Mouse (Mus musculus) liver, postnatal 0 days (tissue): ENCODE results near the gene Thada. TPM values are rescaled to one million over a fixed set of nuclear protein-coding genes. Genes with fewer than 3 reads are reported as not detected.

Experiments
- ATAC-seq: fragments of 200-750 bp; cut with Nextera tagmentation; 2 replicates; pipeline ENCODE4 v1.8.0; 2017; ENCODE audit warnings: mild to moderate bottlenecking, moderate library complexity
- DNase-seq: peaks from one replicate; pipeline ENCODE4 v3.0.0-alpha.2; 2016
- H3K27ac ChIP-seq: fragments of 300-500 bp; sonication (generic); 2 replicates; pipeline ENCODE4 v1.5.1; 2014; ENCODE audit warnings: antibody characterized with exemption, moderate library complexity, mild to moderate bottlenecking, low read depth
- H3K27me3 ChIP-seq: fragments of 300-500 bp; sonication (generic); 2 replicates; pipeline ENCODE4 v1.6.1; 2014; ENCODE audit warnings: low read length, control low read depth, mixed read lengths; ENCODE audit not compliant: insufficient read depth
- H3K36me3 ChIP-seq: fragments of 300-500 bp; sonication (generic); replicated peaks from 2 replicates; pipeline ENCODE4 v1.6.1; 2014; ENCODE audit warnings: mild to moderate bottlenecking, control low read depth, low read length, moderate library complexity, mixed read lengths; ENCODE audit not compliant: insufficient read depth
- H3K4me1 ChIP-seq: fragments of 300-500 bp; sonication (generic); 2 replicates; pipeline ENCODE4 v1.6.1; 2014; ENCODE audit warnings: antibody characterized with exemption, mild to moderate bottlenecking, control low read depth; ENCODE audit not compliant: insufficient read depth
- H3K4me2 ChIP-seq: fragments of 300-500 bp; sonication (generic); 2 replicates; pipeline ENCODE4 v1.6.1; 2014; ENCODE audit warnings: low read depth, mild to moderate bottlenecking, low read length, moderate library complexity, mixed read lengths
- H3K4me3 ChIP-seq: fragments of 300-500 bp; sonication (generic); 2 replicates; pipeline ENCODE4 v1.5.1; 2014; ENCODE audit warnings: low read depth, low read length
- H3K9ac ChIP-seq: fragments of 300-500 bp; sonication (generic); replicated peaks from 2 replicates; pipeline ENCODE4 v1.6.1; 2014; ENCODE audit warnings: mild to moderate bottlenecking, moderate library complexity
- H3K9me3 ChIP-seq: fragments of 300-500 bp; sonication (generic); 2 replicates; pipeline ENCODE4 v1.6.1; 2016; ENCODE audit warnings: mild to moderate bottlenecking, control low read depth, low read length, mixed read lengths
- CTCF ChIP-seq: sonication (generic); IDR thresholded peaks from 2 replicates; pipeline ENCODE4 v1.5.1; 2016; ENCODE audit warnings: antibody characterized with exemption, low read depth
- EP300 ChIP-seq: IDR thresholded peaks from 2 replicates; pipeline ENCODE4 v1.6.1; 2016; ENCODE audit warnings: antibody characterized with exemption, low read depth, mild to moderate bottlenecking
- WGBS: fragments of 180-500 bp; shearing (Covaris S2); extraction: QIAGEN DNeasy Blood & Tissue Kit; methylation state at CpG from one replicate; pipeline ENCODE4 v1.1.7; 2014; ENCODE audit not compliant: insufficient replicate concordance; 5-methylcytosine and 5-hydroxymethylcytosine counted together
- polyA plus RNA-seq: library from polyadenylated mRNA; unstranded; fragments of >200 nt; fragmentation: Nextera tagmentation; extraction: Ambion mirVana; gene quantifications from 2 replicates; pipeline ENCODE4 v1.2.1, GENCODE M21; 2015

Thada gene
- polyA plus RNA-seq, 1 experiment from 2014 or later: 1.2 TPM

DNA sequence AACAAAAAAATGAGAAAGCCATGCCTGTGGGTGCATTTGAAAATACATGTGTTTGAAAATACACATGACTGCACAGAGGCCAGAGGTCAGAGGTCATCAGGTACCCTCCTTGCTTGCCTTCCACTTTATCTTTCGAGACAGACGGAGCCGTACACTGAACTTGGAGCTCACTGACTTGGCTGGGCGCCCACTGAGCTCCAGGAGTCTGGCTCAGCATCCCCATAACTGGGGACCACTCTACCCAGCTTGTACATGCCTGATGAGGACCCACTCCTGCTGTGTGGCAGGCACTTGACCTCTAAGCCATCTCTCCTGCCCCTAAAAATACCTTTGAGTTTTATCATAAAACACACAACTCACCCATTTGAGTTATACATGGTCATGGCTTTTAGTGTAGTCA is 43.2 kb upstream of the Thada start:
- Histone ChIP-seq H3K9ac (no peak overlapping the region), H3K4me1 (0 out of 2 replicates have a peak, but pooled peaks cover 2% of the 10 kb centered on the region), H3K27ac (no peak overlapping the region), H3K36me3 (no peaks in the 10 kb centered on the region), H3K4me2 (no peak overlapping the region), H3K9me3 (no peaks in the 10 kb centered on the region), H3K27me3 (peaks cover 19% of the 10 kb centered on the region), H3K4me3 (no peak overlapping the region)
- ATAC-seq (no peak), DNase-seq (no peak)
- WGBS: 45% methylated on average over 4 of the region's 4 CpGs
- no peak for TF ChIP-seq CTCF
- no peak for TF ChIP-seq EP300

DNA sequence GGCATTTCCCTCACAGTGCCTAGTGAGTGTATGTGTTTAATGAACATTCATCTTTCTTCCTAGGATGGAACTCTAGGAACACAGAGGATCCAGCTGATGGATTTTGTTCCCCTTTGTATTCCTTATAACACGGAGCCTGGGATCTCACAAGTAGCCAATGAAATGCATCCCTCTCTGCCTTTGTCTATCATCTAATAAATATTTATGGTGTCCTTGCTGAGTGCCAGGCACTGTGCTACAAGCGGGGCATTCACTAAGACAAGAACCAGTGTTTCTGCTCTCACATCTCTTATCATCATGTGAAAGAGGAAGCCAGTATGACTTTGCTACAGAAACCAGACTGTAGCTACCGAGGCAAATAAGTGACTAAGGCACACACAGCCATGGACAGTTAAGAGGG is 42.7 kb upstream of the Thada start:
- Histone ChIP-seq H3K9me3 (no peaks in the 10 kb centered on the region), H3K4me2 (no peak overlapping the region), H3K36me3 (no peaks in the 10 kb centered on the region), H3K27me3 (peaks cover 19% of the 10 kb centered on the region), H3K27ac (no peak overlapping the region), H3K4me1 (0 out of 2 replicates have a peak, but pooled peaks cover 2% of the 10 kb centered on the region), H3K4me3 (no peak overlapping the region), H3K9ac (no peak overlapping the region)
- 46% methylated on average over 3 of the region's 3 CpGs for WGBS
- no peak for TF ChIP-seq CTCF
- no peak for TF ChIP-seq EP300
- no peak for DNase-seq
- no peak for ATAC-seq

DNA sequence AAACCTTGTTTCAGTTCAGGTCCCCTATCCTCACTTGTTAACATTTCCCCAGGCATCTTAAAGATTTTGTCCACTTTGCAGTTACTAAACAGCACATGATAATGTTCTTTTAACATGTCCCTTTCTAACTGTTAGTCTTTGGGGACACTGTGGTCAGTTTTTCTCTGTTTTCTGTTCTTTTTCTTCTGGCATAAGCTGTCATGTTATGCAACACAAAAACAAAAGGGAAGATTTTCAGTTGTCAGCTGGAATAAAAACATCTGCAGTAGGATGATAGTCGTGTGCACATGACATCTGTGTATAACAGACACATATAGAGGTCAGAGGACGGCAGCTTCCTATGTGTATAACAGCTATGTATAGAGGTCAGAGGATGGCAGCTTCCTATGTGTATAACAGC is 39.9 kb upstream of the Thada start:
- Histone ChIP-seq H3K36me3 (no peaks in the 10 kb centered on the region), H3K27ac (no peak overlapping the region), H3K9me3 (no peaks in the 10 kb centered on the region), H3K27me3 (0 out of 2 replicates have a peak, but pooled peaks cover 3% of the 10 kb centered on the region), H3K4me3 (no peak overlapping the region), H3K4me2 (no peak overlapping the region), H3K9ac (no peak overlapping the region), H3K4me1 (no peaks in the 10 kb centered on the region)
- WGBS: 58% methylated on average over 2 of the region's 2 CpGs
- no peak for ATAC-seq
- DNase-seq: no peak
- TF ChIP-seq EP300: no peak
- TF ChIP-seq CTCF: no peak

DNA sequence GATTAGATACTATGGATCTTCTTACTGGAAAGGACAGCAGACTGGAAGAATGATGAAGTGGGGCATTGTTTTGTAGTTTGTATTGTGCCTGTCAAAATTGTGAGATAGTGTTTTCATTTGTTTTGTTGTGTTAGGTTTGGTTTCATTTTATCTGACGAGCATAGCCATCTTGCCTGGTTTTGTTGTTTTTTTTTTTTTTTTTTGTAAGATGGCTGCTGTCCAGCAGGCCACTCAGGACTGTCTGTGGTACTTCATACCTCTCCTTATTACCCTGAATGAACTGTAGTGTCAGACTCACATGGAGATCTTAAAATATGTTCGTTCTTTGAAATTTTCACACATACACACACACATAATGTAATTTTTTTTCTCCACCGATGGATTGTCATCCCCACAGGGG is 36.3 kb upstream of the Thada start:
- no peak for ATAC-seq
- DNase-seq: no peak
- no peak overlapping the region for H3K4me2 ChIP-seq
- H3K9me3 ChIP-seq: no peaks in the 10 kb centered on the region
- no peak overlapping the region for H3K9ac ChIP-seq
- no peak for TF ChIP-seq EP300
- TF ChIP-seq CTCF: no peak
- 79% methylated on average over 3 of the region's 3 CpGs for WGBS
- no peaks in the 10 kb centered on the region for H3K36me3 ChIP-seq
- no peak overlapping the region for H3K27ac ChIP-seq
- H3K27me3 ChIP-seq: no peaks in the 10 kb centered on the region
- no peak overlapping the region for H3K4me3 ChIP-seq
- H3K4me1 ChIP-seq: no peaks in the 10 kb centered on the region

DNA sequence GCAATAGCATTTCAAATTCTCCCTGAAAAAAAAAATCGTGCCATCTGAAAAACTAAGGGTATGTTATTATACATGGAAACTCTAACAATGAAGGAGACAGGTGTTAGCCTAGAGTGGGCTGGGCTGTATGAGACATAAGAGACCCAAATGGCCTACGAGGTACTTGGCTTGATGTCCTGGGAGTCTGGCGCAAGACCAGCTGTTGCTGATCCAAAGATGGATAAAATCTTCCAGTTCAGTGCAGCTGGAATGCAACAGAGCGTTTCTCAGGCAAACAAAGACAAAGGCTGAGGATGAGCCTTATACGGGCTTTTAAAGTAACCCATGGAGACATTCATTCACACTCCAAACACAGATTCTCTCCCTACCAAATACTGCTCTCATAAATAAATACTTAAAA is 32.6 kb upstream of the Thada start:
- Histone ChIP-seq H3K9me3 (no peaks in the 10 kb centered on the region), H3K27ac (no peak overlapping the region), H3K4me2 (no peak overlapping the region), H3K27me3 (no peaks in the 10 kb centered on the region), H3K36me3 (no peaks in the 10 kb centered on the region), H3K4me3 (no peak overlapping the region), H3K4me1 (no peaks in the 10 kb centered on the region), H3K9ac (no peak overlapping the region)
- no peak for DNase-seq
- WGBS: 74% methylated on average over 5 of the region's 5 CpGs
- TF ChIP-seq CTCF (no peak), EP300 (no peak)
- no peak for ATAC-seq

- Histone ChIP-seq H3K9me3 (no peaks in the 10 kb centered on the region), H3K27ac (no peak overlapping the region), H3K4me3 (no peak overlapping the region), H3K27me3 (no peaks in the 10 kb centered on the region), H3K4me1 (no peaks in the 10 kb centered on the region), H3K36me3 (no peaks in the 10 kb centered on the region), H3K9ac (no peak overlapping the region), H3K4me2 (no peak overlapping the region)
- TF ChIP-seq EP300 (no peak), CTCF (no peak)
- DNase-seq: no peak
- WGBS: 63% methylated on average over 3 of the region's 3 CpGs
- no peak for ATAC-seq
Observed at GRCm38 (mm10) chr17:84497972-84498604, 32.1 kb upstream of the Thada start.
